Mouse (Mus musculus): ENCODE measurements around the gene Grik4.

GRCm38 (mm10) chr9:42754699-42755098 is 189.6 kb downstream of the Grik4 start:
- TF ChIP-seq POLR2A (IDR thresholded peaks at IDR 0.05; ENCODE audit: low read depth, low read length) (no peak), CTCF (IDR thresholded peaks at IDR 0.05; ENCODE audit: borderline replicate concordance, insufficient read depth, low read length) (no peak)

All from embryonic fibroblast, embryonic 13.5 days (primary cell).